In the genomic region with DNA sequence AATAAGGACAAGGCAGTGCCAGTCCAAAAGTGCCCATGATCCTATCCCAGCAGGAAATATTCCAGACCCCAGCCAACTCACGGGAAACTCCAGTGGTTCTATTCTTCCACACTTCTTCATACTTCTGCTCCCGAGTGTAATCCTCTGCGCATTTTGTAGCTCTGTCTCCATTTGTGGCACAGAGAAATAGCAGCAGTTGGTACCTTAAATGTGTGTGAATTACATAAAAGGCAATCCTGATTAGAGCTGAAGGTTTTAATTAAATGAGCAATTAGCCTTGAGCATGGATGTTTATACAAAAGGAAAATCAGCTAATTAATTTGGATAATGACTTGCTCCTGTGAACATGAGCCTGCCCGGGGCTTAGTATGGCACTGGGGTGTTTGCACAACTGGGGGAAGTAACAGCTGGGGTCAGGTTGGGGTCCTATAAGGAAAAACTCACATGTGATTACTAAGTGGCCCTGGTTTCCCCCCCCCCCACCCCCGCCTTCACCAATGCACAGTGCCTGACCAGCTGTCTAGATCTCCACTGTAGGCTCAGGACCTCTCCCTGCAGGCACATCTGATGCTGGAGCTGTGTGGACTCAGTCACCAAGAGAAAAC, we compare ENCODE assay signal across 21 mouse cellular contexts.
DNase-seq lines count a peak whose midpoint lies in the region; ATAC-seq lines count a peak whose summit lies in the region.
"Had no signal": no experiment of that assay in that cellular context is flagged by ENCODE, and none has a peak within 500 bp of the region (broad histone marks: within the 10 kb centered on the region; RNA-seq: fewer than 3 reads in every experiment).

No protein-coding gene starts in this region.

- no peak overlapping the region for H3K9ac ChIP-seq in hindbrain, embryonic 13.5 days
- no peak overlapping the region for H3K9ac ChIP-seq in neural tube, embryonic 13.5 days
- no peak overlapping the region for H3K9ac ChIP-seq in forebrain, embryonic 16.5 days (replicated peaks; ENCODE audit: low read depth, low read length)
- H3K9ac ChIP-seq: heart, embryonic 13.5 days had no signal

- no peaks in the 10 kb centered on the region for H3K36me3 ChIP-seq in hindbrain, embryonic 13.5 days
- H3K36me3 ChIP-seq in hindbrain, embryonic 10.5 days: no peaks in the 10 kb centered on the region
- H3K36me3 ChIP-seq in neural tube, embryonic 13.5 days: no peaks in the 10 kb centered on the region
- H3K36me3 ChIP-seq in forebrain, embryonic 16.5 days (ENCODE audit: control insufficient read depth, insufficient read depth): no peaks in the 10 kb centered on the region
- H3K36me3 ChIP-seq: G1E; heart, embryonic 13.5 days had no signal

- H3K27ac ChIP-seq in hindbrain, embryonic 13.5 days: no peak overlapping the region
- H3K27ac ChIP-seq in hindbrain, embryonic 10.5 days: no peak overlapping the region
- H3K27ac ChIP-seq in neural tube, embryonic 13.5 days (replicated peaks): no peak overlapping the region
- H3K27ac ChIP-seq in forebrain, embryonic 16.5 days (ENCODE audit: low read length): no peak overlapping the region
- H3K27ac ChIP-seq: heart, embryonic 13.5 days had no signal

- H3K4me3 ChIP-seq in hindbrain, embryonic 13.5 days: no peak overlapping the region
- no peak overlapping the region for H3K4me3 ChIP-seq in hindbrain, embryonic 10.5 days
- no peak overlapping the region for H3K4me3 ChIP-seq in neural tube, embryonic 13.5 days
- H3K4me3 ChIP-seq in forebrain, embryonic 16.5 days (replicated peaks; ENCODE audit: low read length): no peak overlapping the region
- H3K4me3 ChIP-seq: heart, embryonic 13.5 days; megakaryocyte, embryonic 14.5 days had no signal

- no peak overlapping the region for H3K4me2 ChIP-seq in hindbrain, embryonic 13.5 days
- no peak overlapping the region for H3K4me2 ChIP-seq in neural tube, embryonic 13.5 days
- H3K4me2 ChIP-seq in forebrain, embryonic 16.5 days (ENCODE audit: low read length): no peak overlapping the region
- H3K4me2 ChIP-seq: heart, embryonic 13.5 days; liver, embryonic 11.5 days had no signal

- no peak for DNase-seq in hindbrain, embryonic 10.5 days (ENCODE audit: low spot score)
- DNase-seq in neural tube, embryonic 10.5 days (ENCODE audit: extremely low spot score, low spot score): no peak
- no peak for DNase-seq in left cerebral cortex, adult 18-20 months (ENCODE audit: low spot score in 2 of 2)
- no peak for DNase-seq in gastrocnemius, postnatal 4 days (ENCODE audit: low spot score in 2 of 2)
- DNase-seq: adrenal gland, postnatal 25 days; cerebellum, adult 18-20 months; cerebellum, postnatal 25 days; heart, adult 18-20 months; heart, postnatal 36 days; kidney, adult 8-10 months; kidney, postnatal 25 days; lung, adult 18-20 months; right cerebral cortex, postnatal 4 days; thymus, postnatal 14 days had no signal

- H3K9me3 ChIP-seq in hindbrain, embryonic 13.5 days: no peaks in the 10 kb centered on the region
- H3K9me3 ChIP-seq in hindbrain, embryonic 10.5 days: no peaks in the 10 kb centered on the region
- H3K9me3 ChIP-seq in neural tube, embryonic 13.5 days: no peaks in the 10 kb centered on the region
- no peaks in the 10 kb centered on the region for H3K9me3 ChIP-seq in forebrain, embryonic 16.5 days (ENCODE audit: control insufficient read depth, low read length)
- H3K9me3 ChIP-seq: G1E; heart, embryonic 13.5 days; megakaryocyte, embryonic 14.5 days had no signal

- no peaks in the 10 kb centered on the region for H3K27me3 ChIP-seq in hindbrain, embryonic 13.5 days
- no peaks in the 10 kb centered on the region for H3K27me3 ChIP-seq in hindbrain, embryonic 10.5 days (ENCODE audit: insufficient read depth, poor library complexity, severe bottlenecking)
- H3K27me3 ChIP-seq in neural tube, embryonic 13.5 days: no peaks in the 10 kb centered on the region
- H3K27me3 ChIP-seq in forebrain, embryonic 16.5 days (replicated peaks; ENCODE audit: control insufficient read depth, insufficient read depth, low read length): peaks cover 26% of the 10 kb centered on the region
- H3K27me3 ChIP-seq: heart, embryonic 13.5 days had no signal

- peak; percentile 67 for ATAC-seq in hindbrain, embryonic 13.5 days (ENCODE audit: low FRiP score)
- peak; percentile 63 for ATAC-seq in neural tube, embryonic 13.5 days (ENCODE audit: low read depth)
- peak; percentile 66 for ATAC-seq in forebrain, embryonic 16.5 days

- peaks cover 17% of the 10 kb centered on the region for H3K4me1 ChIP-seq in hindbrain, embryonic 13.5 days (replicated peaks)
- H3K4me1 ChIP-seq in hindbrain, embryonic 10.5 days (replicated peaks): no peaks in the 10 kb centered on the region
- H3K4me1 ChIP-seq in neural tube, embryonic 13.5 days (replicated peaks): peaks cover 11% of the 10 kb centered on the region
- peaks cover 18% of the 10 kb centered on the region for H3K4me1 ChIP-seq in forebrain, embryonic 16.5 days (replicated peaks; ENCODE audit: control insufficient read depth, insufficient read depth, low read length)

- 66% methylated on average over 5 of the region's 5 CpGs for WGBS in hindbrain, embryonic 13.5 days
- WGBS in hindbrain, embryonic 10.5 days: 82% methylated on average over 5 of the region's 5 CpGs
- WGBS in neural tube, embryonic 13.5 days: 58% methylated on average over 5 of the region's 5 CpGs
- WGBS in forebrain, embryonic 16.5 days: 17% methylated on average over 5 of the region's 5 CpGs
